Mouse (Mus musculus): ENCODE results near the gene Slc9a5. TPM values are rescaled to one million over a fixed set of nuclear protein-coding genes. Genes with fewer than 3 reads are reported as not detected.

Slc9a5 gene
- polyA plus RNA-seq, 1 experiment from 2014 or later = 1.1 TPM

DNA sequence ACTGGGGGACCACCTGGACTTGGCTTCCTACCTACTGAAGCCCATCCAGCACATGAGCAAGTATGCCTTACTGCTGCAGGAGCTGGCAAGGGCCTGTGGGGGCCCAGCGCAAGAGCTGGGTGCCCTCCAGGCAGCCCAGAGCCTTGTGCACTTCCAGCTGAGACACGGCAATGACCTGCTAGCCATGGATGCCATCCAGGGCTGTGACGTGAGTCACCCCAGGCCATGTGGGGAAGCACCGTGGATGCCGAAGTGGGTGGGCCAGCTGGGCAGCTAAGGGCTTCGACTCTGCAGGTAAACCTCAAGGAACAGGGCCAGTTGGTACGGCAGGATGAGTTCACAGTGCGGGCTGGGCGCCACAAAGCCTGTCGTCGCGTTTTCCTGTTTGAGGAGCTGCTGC is 31.7 kb downstream of the Slc9a5 start:
- no peak for ATAC-seq (replicated peaks; ENCODE audit: extremely low read depth, insufficient read depth, low FRiP score)
- no peaks in the 10 kb centered on the region for H3K36me3 ChIP-seq (ENCODE audit: control insufficient read depth, insufficient read depth)
- no peaks in the 10 kb centered on the region for H3K9me3 ChIP-seq (replicated peaks; ENCODE audit: control insufficient read depth, low read length)
- H3K4me3 ChIP-seq (ENCODE audit: low read length) = no peak overlapping the region
- no peak overlapping the region for H3K27ac ChIP-seq (ENCODE audit: low read length)
- H3K27me3 ChIP-seq (ENCODE audit: control insufficient read depth, insufficient read depth, low read length) = 0 out of 2 replicates have a peak, but pooled peaks cover 2% of the 10 kb centered on the region
- H3K9ac ChIP-seq (ENCODE audit: low read length) = no peak overlapping the region
- no peak overlapping the region for H3K4me2 ChIP-seq (ENCODE audit: low read depth, low read length)
- WGBS = 85% methylated on average over 12 of the region's 12 CpGs
- peaks cover 7% of the 10 kb centered on the region for H3K4me1 ChIP-seq (ENCODE audit: control insufficient read depth, insufficient read depth, low read length)

DNA sequence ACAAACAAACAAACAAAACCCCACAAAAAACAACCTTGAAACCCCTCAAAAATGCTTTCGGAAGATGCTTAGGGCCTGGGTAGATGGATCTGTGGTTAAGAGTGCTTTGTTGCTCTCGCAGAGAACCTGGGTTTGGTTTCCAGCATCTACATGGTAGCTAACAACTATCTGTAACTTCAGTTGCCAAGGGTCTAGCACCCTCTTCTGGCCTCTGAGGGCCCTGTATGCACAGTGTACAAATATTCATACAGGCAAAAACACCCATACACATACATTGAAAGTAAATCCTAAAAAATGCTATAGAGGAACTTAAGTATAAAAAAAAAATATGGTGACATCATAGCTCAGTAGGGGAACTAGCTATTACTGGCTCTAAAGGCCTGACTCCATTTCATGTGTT is 35.4 kb downstream of the Slc9a5 start:
- WGBS = 96% methylated on average over 2 of the region's 2 CpGs
- H3K4me1 ChIP-seq (ENCODE audit: control insufficient read depth, insufficient read depth, low read length) = peaks cover 22% of the 10 kb centered on the region
- no peak overlapping the region for H3K4me3 ChIP-seq (ENCODE audit: low read length)
- 0 out of 2 replicates have a peak, but pooled peaks cover 3% of the 10 kb centered on the region for H3K27me3 ChIP-seq (ENCODE audit: control insufficient read depth, insufficient read depth, low read length)
- no peak for ATAC-seq (replicated peaks; ENCODE audit: extremely low read depth, insufficient read depth, low FRiP score)
- no peaks in the 10 kb centered on the region for H3K9me3 ChIP-seq (replicated peaks; ENCODE audit: control insufficient read depth, low read length)
- no peaks in the 10 kb centered on the region for H3K36me3 ChIP-seq (ENCODE audit: control insufficient read depth, insufficient read depth)
- H3K4me2 ChIP-seq (ENCODE audit: low read depth, low read length) = no peak overlapping the region
- H3K27ac ChIP-seq (ENCODE audit: low read length) = no peak overlapping the region
- H3K9ac ChIP-seq (ENCODE audit: low read length) = no peak overlapping the region

GRCm38 (mm10) chr8:105387151-105387550 is 38.5 kb downstream of the Slc9a5 start:
- peaks cover 7% of the 10 kb centered on the region; the same call in 1 of the 2 replicates for H3K27me3 ChIP-seq (ENCODE audit: control insufficient read depth, insufficient read depth, low read length)
- WGBS = 35% methylated on average over 1 of the region's 1 CpGs
- no peak overlapping the region for H3K4me3 ChIP-seq (ENCODE audit: low read length)

DNA sequence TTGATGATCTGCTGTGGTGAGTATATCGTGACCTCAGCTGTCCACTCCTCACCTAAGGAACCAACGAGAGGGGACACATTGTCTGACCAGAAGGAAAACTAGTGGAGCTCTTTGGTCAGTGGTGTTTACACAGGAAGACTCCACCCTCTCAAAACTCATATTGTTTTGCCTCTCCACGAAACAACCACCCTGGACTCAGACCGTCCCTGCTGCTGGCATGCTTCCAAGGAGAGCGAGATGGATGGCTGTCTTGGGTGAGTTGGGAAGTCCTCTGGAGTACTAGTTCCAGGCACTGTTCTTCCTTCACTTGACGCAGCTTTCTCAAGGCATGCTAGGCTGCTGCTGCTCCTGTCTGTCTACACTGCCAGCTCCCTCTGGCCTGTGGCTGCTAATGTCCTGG is 40.5 kb downstream of the Slc9a5 start:
- H3K4me1 ChIP-seq (ENCODE audit: control insufficient read depth, insufficient read depth, low read length) = peaks cover 20% of the 10 kb centered on the region
- no peak overlapping the region for H3K9ac ChIP-seq (ENCODE audit: low read length)
- ATAC-seq (replicated peaks; ENCODE audit: extremely low read depth, insufficient read depth, low FRiP score) = no peak
- H3K9me3 ChIP-seq (replicated peaks; ENCODE audit: control insufficient read depth, low read length) = no peaks in the 10 kb centered on the region
- no peak overlapping the region for H3K27ac ChIP-seq (ENCODE audit: low read length)
- no peaks in the 10 kb centered on the region for H3K36me3 ChIP-seq (ENCODE audit: control insufficient read depth, insufficient read depth)
- no peak overlapping the region for H3K4me2 ChIP-seq (ENCODE audit: low read depth, low read length)
- H3K27me3 ChIP-seq (ENCODE audit: control insufficient read depth, insufficient read depth, low read length) = peaks cover 7% of the 10 kb centered on the region; the same call in 1 of the 2 replicates
- no peak overlapping the region for H3K4me3 ChIP-seq (ENCODE audit: low read length)
- WGBS = 64% methylated on average over 6 of the region's 6 CpGs

More at GRCm38 (mm10) chr8:105387151-105387550, 38.5 kb downstream of the Slc9a5 start:
- H3K9me3 ChIP-seq (replicated peaks; ENCODE audit: control insufficient read depth, low read length) = no peaks in the 10 kb centered on the region
- H3K4me1 ChIP-seq (ENCODE audit: control insufficient read depth, insufficient read depth, low read length) = peaks cover 20% of the 10 kb centered on the region
- H3K27ac ChIP-seq (ENCODE audit: low read length) = no peak overlapping the region
- H3K36me3 ChIP-seq (ENCODE audit: control insufficient read depth, insufficient read depth) = no peaks in the 10 kb centered on the region
- no peak overlapping the region for H3K9ac ChIP-seq (ENCODE audit: low read length)
- ATAC-seq (replicated peaks; ENCODE audit: extremely low read depth, insufficient read depth, low FRiP score) = peak; percentile 80; the same call in 1 of the 2 replicates
- H3K4me2 ChIP-seq (ENCODE audit: low read depth, low read length) = no peak overlapping the region

GRCm38 (mm10) chr8:105393089-105393787 is 44.6 kb downstream of the Slc9a5 start:
- peak; percentile 37 for ATAC-seq (replicated peaks; ENCODE audit: extremely low read depth, insufficient read depth, low FRiP score)

GRCm38 (mm10) chr8:105393915-105394314 is 45.3 kb downstream of the Slc9a5 start:
- ATAC-seq (replicated peaks; ENCODE audit: extremely low read depth, insufficient read depth, low FRiP score) = no peak

More at GRCm38 (mm10) chr8:105393089-105393787, 44.6 kb downstream of the Slc9a5 start:
- no peaks in the 10 kb centered on the region for H3K36me3 ChIP-seq (ENCODE audit: control insufficient read depth, insufficient read depth)
- no peak overlapping the region for H3K27ac ChIP-seq (ENCODE audit: low read length)
- WGBS = 57% methylated on average over 12 of the region's 12 CpGs
- no peaks in the 10 kb centered on the region; the same call in 1 of the 2 replicates for H3K4me1 ChIP-seq (ENCODE audit: control insufficient read depth, insufficient read depth, low read length)
- H3K27me3 ChIP-seq (ENCODE audit: control insufficient read depth, insufficient read depth, low read length) = peaks cover 16% of the 10 kb centered on the region
- no peaks in the 10 kb centered on the region for H3K9me3 ChIP-seq (replicated peaks; ENCODE audit: control insufficient read depth, low read length)
- no peak overlapping the region for H3K4me3 ChIP-seq (ENCODE audit: low read length)
- H3K4me2 ChIP-seq (ENCODE audit: low read depth, low read length) = no peak overlapping the region
- no peak overlapping the region for H3K9ac ChIP-seq (ENCODE audit: low read length)

DNA sequence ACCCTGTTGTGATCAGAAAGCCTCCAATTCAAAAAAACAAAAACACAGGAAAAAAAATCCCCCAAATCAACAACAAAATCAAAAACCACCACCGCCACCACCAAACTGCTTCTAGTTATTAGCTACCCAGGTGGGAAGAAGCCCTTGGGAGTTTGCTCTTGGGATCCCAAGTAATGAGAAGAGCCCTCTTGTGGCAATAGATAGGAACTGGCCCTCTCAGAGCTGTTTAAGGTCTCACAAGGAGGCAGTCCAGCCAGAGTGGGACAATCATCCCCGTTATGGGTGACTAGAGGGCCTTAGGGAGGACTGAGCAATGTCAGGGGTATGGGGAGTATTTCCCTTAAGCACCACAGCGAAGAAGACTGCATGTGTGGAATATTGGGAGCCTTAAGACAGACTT is 49.1 kb downstream of the Slc9a5 start:
- no peak for ATAC-seq (replicated peaks; ENCODE audit: extremely low read depth, insufficient read depth, low FRiP score)
- H3K36me3 ChIP-seq (ENCODE audit: control insufficient read depth, insufficient read depth) = no peaks in the 10 kb centered on the region
- no peak overlapping the region for H3K4me2 ChIP-seq (ENCODE audit: low read depth, low read length)
- peaks cover 12% of the 10 kb centered on the region; the same call in 1 of the 2 replicates for H3K27me3 ChIP-seq (ENCODE audit: control insufficient read depth, insufficient read depth, low read length)
- H3K9me3 ChIP-seq (replicated peaks; ENCODE audit: control insufficient read depth, low read length) = peaks cover 4% of the 10 kb centered on the region; the same call in 1 of the 2 replicates
- H3K9ac ChIP-seq (ENCODE audit: low read length) = no peak overlapping the region
- H3K4me3 ChIP-seq (ENCODE audit: low read length) = no peak overlapping the region
- WGBS = 33% methylated on average over 3 of the region's 3 CpGs
- H3K27ac ChIP-seq (ENCODE audit: low read length) = no peak overlapping the region
- no peaks in the 10 kb centered on the region for H3K4me1 ChIP-seq (ENCODE audit: control insufficient read depth, insufficient read depth, low read length)

More at GRCm38 (mm10) chr8:105393915-105394314, 45.3 kb downstream of the Slc9a5 start:
- Histone ChIP-seq H3K4me3 (ENCODE audit: low read length) (no peak overlapping the region), H3K4me1 (ENCODE audit: control insufficient read depth, insufficient read depth, low read length) (no peaks in the 10 kb centered on the region), H3K27ac (ENCODE audit: low read length) (no peak overlapping the region), H3K4me2 (ENCODE audit: low read depth, low read length) (no peak overlapping the region), H3K36me3 (ENCODE audit: control insufficient read depth, insufficient read depth) (no peaks in the 10 kb centered on the region), H3K27me3 (ENCODE audit: control insufficient read depth, insufficient read depth, low read length) (peaks cover 17% of the 10 kb centered on the region), H3K9me3 (replicated peaks; ENCODE audit: control insufficient read depth, low read length) (no peaks in the 10 kb centered on the region), H3K9ac (ENCODE audit: low read length) (no peak overlapping the region)
- 76% methylated on average over 7 of the region's 7 CpGs for WGBS

- Histone ChIP-seq H3K9ac (ENCODE audit: low read length) (no peak overlapping the region), H3K27ac (ENCODE audit: low read length) (no peak overlapping the region), H3K27me3 (ENCODE audit: control insufficient read depth, insufficient read depth, low read length) (peaks cover 7% of the 10 kb centered on the region; the same call in 1 of the 2 replicates), H3K4me1 (ENCODE audit: control insufficient read depth, insufficient read depth, low read length) (no peaks in the 10 kb centered on the region), H3K4me2 (ENCODE audit: low read depth, low read length) (no peak overlapping the region), H3K4me3 (ENCODE audit: low read length) (no peak overlapping the region), H3K9me3 (replicated peaks; ENCODE audit: control insufficient read depth, low read length) (peaks cover 4% of the 10 kb centered on the region; the same call in 1 of the 2 replicates), H3K36me3 (ENCODE audit: control insufficient read depth, insufficient read depth) (no peaks in the 10 kb centered on the region)
- 79% methylated on average over 5 of the region's 5 CpGs for WGBS
- ATAC-seq (replicated peaks; ENCODE audit: extremely low read depth, insufficient read depth, low FRiP score) = no peak
Measured at GRCm38 (mm10) chr8:105400016-105400415, 51.4 kb downstream of the Slc9a5 start.

GRCm38 (mm10) chr8:105403467-105403866 is 54.8 kb downstream of the Slc9a5 start:
- H3K4me1 ChIP-seq (ENCODE audit: control insufficient read depth, insufficient read depth, low read length) = no peaks in the 10 kb centered on the region
- H3K9ac ChIP-seq (ENCODE audit: low read length) = no peak overlapping the region
- WGBS = 83% methylated on average over 8 of the region's 8 CpGs
- H3K27me3 ChIP-seq (ENCODE audit: control insufficient read depth, insufficient read depth, low read length) = no peaks in the 10 kb centered on the region
- no peaks in the 10 kb centered on the region for H3K36me3 ChIP-seq (ENCODE audit: control insufficient read depth, insufficient read depth)
- H3K27ac ChIP-seq (ENCODE audit: low read length) = no peak overlapping the region
- no peak for ATAC-seq (replicated peaks; ENCODE audit: extremely low read depth, insufficient read depth, low FRiP score)
- H3K4me2 ChIP-seq (ENCODE audit: low read depth, low read length) = no peak overlapping the region
- H3K4me3 ChIP-seq (ENCODE audit: low read length) = no peak overlapping the region
- H3K9me3 ChIP-seq (replicated peaks; ENCODE audit: control insufficient read depth, low read length) = peaks cover 4% of the 10 kb centered on the region; the same call in 1 of the 2 replicates
